8 mouse cellular contexts compared by ENCODE assay signal in genomic region chr5:139459938-139460337, GRCm38 (mm10). TPM values are rescaled to one million over a fixed set of nuclear protein-coding genes. Genes with fewer than 3 reads are reported as not detected.
DNase-seq lines count a peak whose midpoint lies in the region; ATAC-seq and TF ChIP-seq lines count a peak whose summit lies in the region.

No protein-coding gene starts in this region.

- no peaks in the 10 kb centered on the region for H3K27me3 ChIP-seq in heart, embryonic 15.5 days
- H3K27me3 ChIP-seq in forebrain, embryonic 16.5 days (replicated peaks; ENCODE audit: control insufficient read depth, insufficient read depth, low read length) = no peaks in the 10 kb centered on the region
- H3K27me3 ChIP-seq in liver, postnatal 0 days (ENCODE audit: insufficient read depth, low read length) = no peaks in the 10 kb centered on the region

- peak overlapping the region; percentile 64 for H3K9ac ChIP-seq in heart, embryonic 15.5 days
- H3K9ac ChIP-seq in ES-E14 (ENCODE audit: insufficient read depth, low read depth, low read length, poor library complexity, severe bottlenecking) = peak overlapping the region; percentile 87
- peak overlapping the region; percentile 67 for H3K9ac ChIP-seq in forebrain, embryonic 16.5 days (replicated peaks; ENCODE audit: low read depth, low read length)
- H3K9ac ChIP-seq in liver, postnatal 0 days (replicated peaks) = peak overlapping the region; percentile 69

- H3K36me3 ChIP-seq in heart, embryonic 15.5 days = no peaks in the 10 kb centered on the region
- H3K36me3 ChIP-seq in ES-E14 (ENCODE audit: control insufficient read depth, insufficient read depth, low read length, poor library complexity, severe bottlenecking) = peaks cover 11% of the 10 kb centered on the region
- no peaks in the 10 kb centered on the region for H3K36me3 ChIP-seq in forebrain, embryonic 16.5 days (ENCODE audit: control insufficient read depth, insufficient read depth)
- no peaks in the 10 kb centered on the region for H3K36me3 ChIP-seq in liver, postnatal 0 days (replicated peaks; ENCODE audit: insufficient read depth, low read length)

- no peak for ATAC-seq in heart, embryonic 15.5 days (replicated peaks; ENCODE audit: insufficient number of reproducible peaks, insufficient read depth, low FRiP score, low read depth)
- ATAC-seq in forebrain, embryonic 16.5 days = peak; percentile 35
- peak; percentile 5; the same call in 1 of the 2 replicates for ATAC-seq in liver, postnatal 0 days

- H3K27ac ChIP-seq in heart, embryonic 15.5 days = no peak overlapping the region
- no peak overlapping the region for H3K27ac ChIP-seq in ES-E14 (ENCODE audit: insufficient read depth, low read depth, low read length, poor library complexity, severe bottlenecking)
- H3K27ac ChIP-seq in forebrain, embryonic 16.5 days (ENCODE audit: low read length) = no peak overlapping the region
- no peak overlapping the region for H3K27ac ChIP-seq in liver, postnatal 0 days (ENCODE audit: low read depth)

- H3K4me1 ChIP-seq in heart, embryonic 15.5 days (replicated peaks) = peaks cover 8% of the 10 kb centered on the region
- H3K4me1 ChIP-seq in ES-E14 (ENCODE audit: control insufficient read depth in 2 of 2, insufficient read depth in 2 of 2, low read length in 2 of 2, poor library complexity in 1 of 2) = no peaks in the 10 kb centered on the region
- H3K4me1 ChIP-seq in forebrain, embryonic 16.5 days (replicated peaks; ENCODE audit: control insufficient read depth, insufficient read depth, low read length) = peaks cover 15% of the 10 kb centered on the region
- peaks cover 19% of the 10 kb centered on the region for H3K4me1 ChIP-seq in liver, postnatal 0 days (ENCODE audit: insufficient read depth)

- DNase-seq in heart, adult 18-20 months = no peak
- no peak for DNase-seq in ES-E14 (ENCODE audit: low read depth, low spot score)
- no peak for DNase-seq in liver, postnatal 0 days
- DNase-seq in adrenal gland, postnatal 36 days = no peak
- DNase-seq in adrenal gland, adult 2 months = no peak
- DNase-seq in frontal cortex, postnatal 14 days (ENCODE audit: low spot score in 2 of 2) = no peak

- no peak for TF ChIP-seq EP300 in liver, postnatal 0 days (IDR thresholded peaks at IDR 0.05; ENCODE audit: low read depth)

- no peaks in the 10 kb centered on the region for H3K9me3 ChIP-seq in heart, embryonic 15.5 days (replicated peaks)
- no peaks in the 10 kb centered on the region for H3K9me3 ChIP-seq in ES-E14 (ENCODE audit: control insufficient read depth, insufficient read depth, low read depth, low read length)
- no peaks in the 10 kb centered on the region for H3K9me3 ChIP-seq in forebrain, embryonic 16.5 days (ENCODE audit: control insufficient read depth, low read length)
- H3K9me3 ChIP-seq in liver, postnatal 0 days (ENCODE audit: low read length) = no peaks in the 10 kb centered on the region

- 9% methylated on average over 10 of the region's 10 CpGs for WGBS in heart, embryonic 15.5 days
- 4% methylated on average over 10 of the region's 10 CpGs for WGBS in forebrain, embryonic 16.5 days
- WGBS in liver, postnatal 0 days (ENCODE audit: insufficient replicate concordance) = 3% methylated on average over 10 of the region's 10 CpGs

- peak overlapping the region; percentile 68 for H3K4me3 ChIP-seq in heart, embryonic 15.5 days
- peak overlapping the region; percentile 81 to 86 for H3K4me3 ChIP-seq in ES-E14 (ENCODE audit: insufficient read depth in 1 of 2, low read depth in 1 of 2, low read length in 2 of 2, poor library complexity in 1 of 2, severe bottlenecking in 1 of 2)
- peak overlapping the region; percentile 71 for H3K4me3 ChIP-seq in forebrain, embryonic 16.5 days (replicated peaks; ENCODE audit: low read length)
- peak overlapping the region; percentile 65 for H3K4me3 ChIP-seq in liver, postnatal 0 days (ENCODE audit: low read depth, low read length)

- in situ Hi-C loops in ES-E14 (cut with MboI; ENCODE audit: low sequenced_read_pairs in 2 of 2, unreplicated experiment in 2 of 2) = no loop called here

- TF ChIP-seq CTCF in liver, postnatal 0 days (IDR thresholded peaks at IDR 0.05; ENCODE audit: low read depth) = no peak

- H3K4me2 ChIP-seq in heart, embryonic 15.5 days = peak overlapping the region; percentile 90
- H3K4me2 ChIP-seq in forebrain, embryonic 16.5 days (ENCODE audit: low read length) = peak overlapping the region; percentile 85
- H3K4me2 ChIP-seq in liver, postnatal 0 days (ENCODE audit: low read depth, low read length) = peak overlapping the region; percentile 93

TF ChIP-seq in ES-E14, 5 proteins besides CTCF, POLR2A, EP300 and RAD21:
- no peak for TF ChIP-seq CHD2 (IDR thresholded peaks at IDR 0.05; ENCODE audit: low read depth, low read length)
- TF ChIP-seq HCFC1 (IDR thresholded peaks at IDR 0.05; ENCODE audit: borderline replicate concordance, insufficient read depth, low read length) = no peak
- no peak for TF ChIP-seq ZNF384 (IDR thresholded peaks at IDR 0.05; ENCODE audit: low read depth, low read length)

RNA-seq across cellular contexts. Expression of gene 3110082I17Rik, which starts 0.4 kb away (rescaled TPM):
- 15.5 and 19.5 TPM in 2 replicates for polyA plus RNA-seq in heart, embryonic 15.5 days (2015; fragmentation: Nextera tagmentation; extraction: Ambion mirVana)
- total RNA-seq in heart, adult 18-20 months (2021) = 1 to 10 TPM; 5.6 TPM
- 29.5 and 32.6 TPM in 2 replicates for total RNA-seq in ES-E14 (2012; rRNA removed)
- 21.4 and 22.7 TPM in 2 replicates for polyA plus RNA-seq in forebrain, embryonic 16.5 days (2015; fragmentation: Nextera tagmentation; extraction: Ambion mirVana)
- polyA plus RNA-seq in liver, postnatal 0 days (2015; fragmentation: Nextera tagmentation; extraction: Ambion mirVana) = 7.5 and 9.5 TPM in 2 replicates
- total RNA-seq in adrenal gland, postnatal 36 days (2021) = 10 to 100 TPM; 11.9 to 12.3 TPM
- total RNA-seq in adrenal gland, adult 2 months (2021) = 10 to 100 TPM in 1 of 2 experiments, 1 to 10 TPM in 1; 8.6 to 14.8 TPM
- 9.8 and 10.6 TPM in 2 replicates for polyA plus RNA-seq in adrenal gland, adult 2 months (2012; rRNA removed)

RNA-seq across cellular contexts. Expression of gene Zfand2a, which starts 24.4 kb away (rescaled TPM):
- polyA plus RNA-seq in heart, embryonic 15.5 days (2015; fragmentation: Nextera tagmentation; extraction: Ambion mirVana) = 7.2 and 9.8 TPM in 2 replicates
- total RNA-seq in heart, adult 18-20 months (2021) = 10 to 100 TPM; 15.8 to 20.1 TPM
- 9.6 and 17.4 TPM in 2 replicates for total RNA-seq in ES-E14 (2012; rRNA removed)
- 18.8 and 21.4 TPM in 2 replicates for polyA plus RNA-seq in forebrain, embryonic 16.5 days (2015; fragmentation: Nextera tagmentation; extraction: Ambion mirVana)
- polyA plus RNA-seq in liver, postnatal 0 days (2015; fragmentation: Nextera tagmentation; extraction: Ambion mirVana) = 1.8 TPM in 2 replicates
- total RNA-seq in adrenal gland, postnatal 36 days (2021) = 10 to 100 TPM; 28.6 to 34.9 TPM
- total RNA-seq in adrenal gland, adult 2 months (2021) = 10 to 100 TPM; 27.5 to 44.8 TPM
- 11.5 and 14.8 TPM in 2 replicates for polyA plus RNA-seq in adrenal gland, adult 2 months (2012; rRNA removed)

RNA-seq across cellular contexts. Expression of gene Gper1, which starts 37.0 kb away (rescaled TPM):
- 1.5 and 5.4 TPM in 2 replicates for polyA plus RNA-seq in heart, embryonic 15.5 days (2015; fragmentation: Nextera tagmentation; extraction: Ambion mirVana)
- total RNA-seq in heart, adult 18-20 months (2021) = 1 to 10 TPM; 1.1 to 1.3 TPM
- 0.27 and 1.0 TPM in 2 replicates for total RNA-seq in ES-E14 (2012; rRNA removed)
- polyA plus RNA-seq in forebrain, embryonic 16.5 days (2015; fragmentation: Nextera tagmentation; extraction: Ambion mirVana) = 8.7 and 9.0 TPM in 2 replicates
- 0.09 and 0.11 TPM in 2 replicates for polyA plus RNA-seq in liver, postnatal 0 days (2015; fragmentation: Nextera tagmentation; extraction: Ambion mirVana)
- 1 to 10 TPM; 2.8 to 4.7 TPM for total RNA-seq in adrenal gland, postnatal 36 days (2021)
- 1 to 10 TPM; 3.4 to 6.4 TPM for total RNA-seq in adrenal gland, adult 2 months (2021)
- polyA plus RNA-seq in adrenal gland, adult 2 months (2012; rRNA removed) = 5.2 and 7.2 TPM in 2 replicates

RNA-seq across cellular contexts. Expression of gene C130050O18Rik, which starts 54.9 kb away (rescaled TPM):
- 0.63 and 0.76 TPM in 2 replicates for polyA plus RNA-seq in heart, embryonic 15.5 days (2015; fragmentation: Nextera tagmentation; extraction: Ambion mirVana)
- under 1 TPM; 0.47 to 0.69 TPM for total RNA-seq in heart, adult 18-20 months (2021)
- total RNA-seq in ES-E14 (2012; rRNA removed) = 0.49 and 1.0 TPM in 2 replicates
- polyA plus RNA-seq in forebrain, embryonic 16.5 days (2015; fragmentation: Nextera tagmentation; extraction: Ambion mirVana) = 0.21 and 0.37 TPM in 2 replicates
- 1.9 and 2.0 TPM in 2 replicates for polyA plus RNA-seq in liver, postnatal 0 days (2015; fragmentation: Nextera tagmentation; extraction: Ambion mirVana)
- under 1 TPM; 0.49 to 0.79 TPM for total RNA-seq in adrenal gland, postnatal 36 days (2021)
- total RNA-seq in adrenal gland, adult 2 months (2021) = 1 to 10 TPM in 1 of 2 experiments, under 1 TPM in 1; 0.46 to 1.3 TPM
- 1.7 and 1.9 TPM in 2 replicates for polyA plus RNA-seq in adrenal gland, adult 2 months (2012; rRNA removed)
